Mouse (Mus musculus): ENCODE data around the gene Mospd3. TPM values are rescaled to one million over a fixed set of nuclear protein-coding genes. Genes with fewer than 3 reads are reported as not detected.

Mospd3 gene
- polyA plus RNA-seq, 1 experiment from 2014 or later: 66.9 TPM

DNA sequence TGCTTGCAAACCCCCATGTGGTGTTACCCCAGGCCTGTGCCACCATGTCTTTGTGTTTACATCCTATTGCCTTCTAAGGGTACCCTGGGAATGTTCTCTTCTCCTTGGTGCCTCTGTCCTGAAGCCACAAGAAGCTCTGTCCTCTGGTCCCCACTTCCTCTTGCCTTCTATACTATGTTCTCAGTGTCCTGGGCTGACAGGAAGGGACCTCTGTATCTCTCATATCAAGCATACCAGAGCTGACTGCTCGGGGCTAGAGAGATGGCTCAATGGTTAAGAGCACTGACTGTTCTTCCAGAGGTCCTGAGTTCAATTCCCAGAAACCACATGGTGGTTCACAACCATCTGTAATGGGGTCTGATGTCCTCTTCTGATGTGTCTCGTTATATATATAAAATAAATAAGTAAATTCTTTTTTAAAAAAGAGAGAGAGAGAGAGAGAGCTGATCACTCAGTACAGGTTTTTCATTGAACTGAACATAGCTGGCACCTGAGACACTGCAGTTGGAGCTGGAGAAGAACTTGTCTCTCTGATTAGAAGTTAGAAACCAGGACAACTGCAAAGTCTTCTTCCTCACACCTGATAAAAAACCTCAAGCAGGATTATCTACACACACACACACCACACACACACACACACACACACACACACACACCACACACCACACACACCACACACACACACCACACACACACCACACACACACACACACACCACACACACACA, 2.6 kb downstream of the Mospd3 start:
- 95% methylated on average over 2 of the region's 2 CpGs for WGBS
- Histone ChIP-seq H3K4me1 (peaks cover 30% of the 10 kb centered on the region), H3K4me2 (no peak overlapping the region), H3K9ac (replicated peaks) (no peak overlapping the region), H3K27ac (replicated peaks) (no peak overlapping the region), H3K36me3 (peaks cover 12% of the 10 kb centered on the region), H3K27me3 (replicated peaks) (no peaks in the 10 kb centered on the region), H3K4me3 (replicated peaks) (no peak overlapping the region), H3K9me3 (replicated peaks) (no peaks in the 10 kb centered on the region)
- ATAC-seq (ENCODE audit: low FRiP score): no peak

DNA sequence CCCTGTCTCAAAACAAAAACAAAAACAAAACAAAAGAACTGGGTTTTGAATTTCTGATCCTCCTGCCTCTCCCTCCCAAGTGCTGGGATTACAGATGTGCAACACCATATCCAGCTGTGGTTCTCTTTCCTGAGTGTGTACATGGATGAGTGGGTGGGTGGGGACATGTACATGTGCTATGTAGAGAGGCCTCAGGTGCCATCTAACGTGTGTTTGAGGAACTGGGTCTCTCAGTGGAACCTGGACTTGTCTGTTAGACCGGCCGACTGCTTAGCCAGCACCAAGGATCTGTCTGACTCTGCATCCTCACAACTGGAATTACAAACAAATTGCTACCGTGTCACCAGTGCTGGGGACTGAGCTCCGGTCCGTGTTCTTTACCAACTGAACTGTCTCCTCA, 3.2 kb downstream of the Mospd3 start:
- Histone ChIP-seq H3K9ac (replicated peaks) (no peak overlapping the region), H3K36me3 (peaks cover 12% of the 10 kb centered on the region)

DNA sequence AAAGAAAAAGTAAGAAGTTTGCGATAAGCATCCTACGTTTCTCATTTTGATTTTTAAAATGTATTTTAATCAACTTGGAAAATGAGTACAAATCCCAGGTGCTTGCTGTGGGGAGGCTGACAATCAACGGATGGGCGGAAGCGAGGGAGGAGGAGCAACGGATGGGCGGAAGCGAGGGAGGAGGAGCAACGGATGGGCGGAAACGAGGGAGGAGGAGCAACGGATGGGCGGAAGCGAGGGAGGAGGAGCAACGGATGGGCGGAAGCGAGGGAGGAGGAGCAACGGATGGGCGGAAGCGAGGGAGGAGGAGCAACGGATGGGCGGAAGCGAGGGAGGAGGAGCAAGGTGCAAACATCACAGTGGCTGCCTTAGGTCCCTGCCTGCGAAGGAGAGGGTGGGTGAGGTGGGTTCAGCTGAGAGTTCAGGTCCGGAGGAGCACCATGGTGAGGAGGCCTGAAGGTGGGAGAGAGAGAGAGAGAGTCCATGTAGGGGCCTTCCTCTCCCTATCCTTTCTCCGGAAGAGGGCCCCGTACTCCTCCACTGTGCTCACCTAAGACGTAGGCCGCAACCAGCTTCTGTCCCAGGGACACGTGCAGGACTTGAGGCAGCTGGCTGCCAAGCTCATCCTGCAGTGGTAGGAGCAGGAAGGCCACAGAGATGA, 4.1 kb downstream of the Mospd3 start:
- Histone ChIP-seq H3K36me3 (peaks cover 12% of the 10 kb centered on the region), H3K4me3 (replicated peaks) (0 out of 2 replicates have a peak overlapping the region, but pooled peaks have one; percentile 6), H3K9me3 (replicated peaks) (no peaks in the 10 kb centered on the region), H3K9ac (replicated peaks) (no peak overlapping the region), H3K27me3 (replicated peaks) (no peaks in the 10 kb centered on the region), H3K27ac (replicated peaks) (no peak overlapping the region), H3K4me2 (peak overlapping the region; percentile 45), H3K4me1 (peaks cover 22% of the 10 kb centered on the region)
- 28% methylated on average over 29 of the region's 30 CpGs for WGBS
- no peak for ATAC-seq (ENCODE audit: low FRiP score)

More for the DNA sequence above, 3.2 kb downstream of the Mospd3 start:
- WGBS: 97% methylated on average over 6 of the region's 6 CpGs
- no peaks in the 10 kb centered on the region for H3K9me3 ChIP-seq (replicated peaks)
- peaks cover 28% of the 10 kb centered on the region for H3K4me1 ChIP-seq
- H3K27ac ChIP-seq (replicated peaks): no peak overlapping the region
- H3K27me3 ChIP-seq (replicated peaks): no peaks in the 10 kb centered on the region
- no peak overlapping the region for H3K4me2 ChIP-seq
- H3K4me3 ChIP-seq (replicated peaks): no peak overlapping the region
- ATAC-seq (ENCODE audit: low FRiP score): no peak

DNA sequence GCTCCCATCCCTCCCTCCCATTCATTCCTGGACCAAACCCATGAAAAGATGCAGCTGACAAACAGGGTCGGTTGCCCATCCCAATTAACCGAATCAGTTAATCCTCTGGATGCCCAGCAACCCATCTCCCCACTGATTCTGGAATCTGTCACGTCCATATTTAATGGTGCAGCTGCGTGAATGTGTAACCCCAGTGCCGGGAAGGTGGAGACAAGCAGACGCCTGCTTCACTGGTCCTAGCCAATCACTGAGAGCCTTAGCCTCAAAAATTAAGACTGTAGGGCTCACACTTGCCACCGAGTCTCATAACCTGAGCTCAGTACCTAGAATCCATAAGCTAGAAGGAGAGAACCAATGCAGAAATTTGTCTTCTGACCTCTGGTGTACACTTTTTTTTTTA, 4.9 kb downstream of the Mospd3 start:
- Histone ChIP-seq H3K4me2 (no peak overlapping the region), H3K36me3 (peaks cover 12% of the 10 kb centered on the region), H3K27ac (replicated peaks) (no peak overlapping the region), H3K4me3 (replicated peaks) (no peak overlapping the region), H3K9ac (replicated peaks) (no peak overlapping the region), H3K27me3 (replicated peaks) (no peaks in the 10 kb centered on the region), H3K9me3 (replicated peaks) (no peaks in the 10 kb centered on the region), H3K4me1 (peaks cover 18% of the 10 kb centered on the region)
- no peak for ATAC-seq (ENCODE audit: low FRiP score)
- 73% methylated on average over 7 of the region's 7 CpGs for WGBS

DNA sequence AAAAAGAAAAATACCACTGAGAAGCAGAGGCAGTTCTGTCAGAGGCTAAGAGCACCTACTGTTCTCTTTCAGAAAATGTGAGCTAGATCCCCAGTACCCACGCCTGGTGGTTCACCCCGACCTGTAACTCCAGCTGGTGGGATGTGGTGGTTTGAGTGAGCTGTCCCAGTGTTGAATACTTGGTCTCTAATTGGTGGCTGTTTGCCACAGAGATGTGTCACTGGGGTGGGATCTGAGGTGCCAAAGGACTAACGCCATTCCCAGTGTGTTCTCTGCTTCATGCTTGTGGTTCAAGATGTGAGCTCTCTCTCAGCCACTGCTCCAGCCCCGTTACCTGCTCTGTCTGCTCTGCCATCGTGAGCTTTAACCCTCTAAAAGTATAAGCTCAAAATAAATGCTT, 10.4 kb downstream of the Mospd3 start:
- H3K27me3 ChIP-seq (replicated peaks): no peaks in the 10 kb centered on the region
- no peaks in the 10 kb centered on the region for H3K4me1 ChIP-seq
- H3K4me2 ChIP-seq: no peak overlapping the region
- H3K9me3 ChIP-seq (replicated peaks): no peaks in the 10 kb centered on the region
- 0 out of 2 replicates have a peak, but pooled peaks cover under 1% of the 10 kb centered on the region for H3K36me3 ChIP-seq
- ATAC-seq (ENCODE audit: low FRiP score): no peak
- no peak overlapping the region for H3K9ac ChIP-seq (replicated peaks)
- no peak overlapping the region for H3K4me3 ChIP-seq (replicated peaks)
- H3K27ac ChIP-seq (replicated peaks): no peak overlapping the region
- WGBS: 86% methylated on average over 5 of the region's 5 CpGs

DNA sequence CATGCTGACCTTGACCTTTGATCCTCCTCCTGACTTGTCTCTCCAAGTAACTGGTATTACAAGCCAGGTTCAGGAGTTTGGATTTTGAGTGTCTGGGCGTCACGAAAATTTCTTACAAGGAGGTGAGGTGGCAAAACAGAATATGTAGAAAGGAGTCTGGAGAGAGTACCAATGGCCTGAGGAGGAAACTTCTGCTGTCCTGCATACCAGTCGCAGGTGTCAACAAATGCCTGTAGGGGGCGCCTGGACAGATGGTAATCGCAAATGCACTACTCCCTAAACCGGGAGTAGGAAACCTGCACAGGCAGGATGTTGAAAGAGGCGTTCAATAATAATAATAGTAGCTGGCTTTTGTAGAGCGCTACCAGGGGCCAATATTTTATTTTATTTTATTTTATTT, 15.9 kb downstream of the Mospd3 start:
- no peak for ATAC-seq (ENCODE audit: low FRiP score)
- 35% methylated on average over 8 of the region's 8 CpGs for WGBS

DNA sequence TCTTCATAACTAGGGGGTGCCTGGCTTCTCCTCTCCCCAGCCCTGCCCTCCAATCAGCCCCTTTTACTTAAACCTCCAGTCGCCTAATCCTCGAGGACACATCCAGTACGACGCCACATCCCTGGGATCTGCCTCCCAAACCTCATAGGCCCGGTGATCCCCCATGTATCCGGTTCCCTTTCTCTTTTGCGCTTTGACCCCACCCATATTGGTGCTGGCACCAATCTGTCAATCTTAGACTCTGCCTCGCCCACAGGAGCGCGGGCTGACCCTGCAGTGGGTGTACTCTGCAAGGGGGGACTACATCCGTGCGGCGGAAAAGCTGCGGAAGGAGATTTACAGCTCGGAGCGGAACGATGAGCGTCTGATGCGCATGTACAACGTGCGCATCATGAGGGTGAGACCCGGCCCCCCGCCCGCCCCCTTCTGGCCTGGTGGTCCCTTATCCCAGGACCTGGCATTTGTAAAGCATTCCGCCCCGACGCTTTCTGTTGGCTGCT, 17.1 kb downstream of the Mospd3 start:
- H3K27me3 ChIP-seq (replicated peaks): no peaks in the 10 kb centered on the region
- peaks cover 17% of the 10 kb centered on the region for H3K4me1 ChIP-seq
- H3K4me2 ChIP-seq: peak overlapping the region; percentile 63
- 14% methylated on average over 27 of the region's 27 CpGs for WGBS
- H3K27ac ChIP-seq (replicated peaks): peak overlapping the region; percentile 82
- H3K36me3 ChIP-seq: no peaks in the 10 kb centered on the region
- ATAC-seq (ENCODE audit: low FRiP score): peak; percentile 89
- no peaks in the 10 kb centered on the region for H3K9me3 ChIP-seq (replicated peaks)
- peak overlapping the region; percentile 42 for H3K4me3 ChIP-seq (replicated peaks)
- peak overlapping the region; percentile 48 for H3K9ac ChIP-seq (replicated peaks)

More for the DNA sequence above, 15.9 kb downstream of the Mospd3 start:
- no peaks in the 10 kb centered on the region for H3K9me3 ChIP-seq (replicated peaks)
- peaks cover 17% of the 10 kb centered on the region for H3K4me1 ChIP-seq
- no peak overlapping the region for H3K27ac ChIP-seq (replicated peaks)
- no peak overlapping the region for H3K9ac ChIP-seq (replicated peaks)
- H3K4me2 ChIP-seq: no peak overlapping the region
- H3K4me3 ChIP-seq (replicated peaks): no peak overlapping the region
- no peaks in the 10 kb centered on the region for H3K27me3 ChIP-seq (replicated peaks)
- H3K36me3 ChIP-seq: no peaks in the 10 kb centered on the region

DNA sequence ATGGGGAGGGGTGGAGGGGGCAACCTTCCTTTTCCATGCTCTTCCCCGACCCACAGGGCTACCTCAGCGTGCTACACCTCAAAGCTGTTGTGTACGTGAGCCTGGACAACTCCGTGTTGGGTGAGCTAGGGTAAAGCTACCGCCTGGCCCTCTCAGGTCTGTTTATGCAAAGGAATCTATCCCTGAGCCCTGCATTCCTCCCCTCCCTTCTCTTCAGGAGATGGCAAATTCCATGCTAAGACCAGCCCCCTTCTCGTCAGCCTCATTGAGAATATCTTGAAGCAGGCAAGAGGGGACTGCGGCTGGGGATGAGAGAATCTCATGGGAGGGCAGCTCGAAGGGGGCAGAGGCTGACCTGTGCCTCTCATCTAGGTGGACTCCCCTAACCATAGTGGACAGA, 18.2 kb downstream of the Mospd3 start:
- no peaks in the 10 kb centered on the region for H3K9me3 ChIP-seq (replicated peaks)
- 48% methylated on average over 8 of the region's 8 CpGs for WGBS
- H3K27me3 ChIP-seq (replicated peaks): no peaks in the 10 kb centered on the region
- peaks cover 17% of the 10 kb centered on the region for H3K4me1 ChIP-seq
- H3K36me3 ChIP-seq: no peaks in the 10 kb centered on the region
- peak overlapping the region; percentile 82 for H3K27ac ChIP-seq (replicated peaks)
- peak overlapping the region; percentile 42; the same call in 1 of the 2 replicates for H3K4me3 ChIP-seq (replicated peaks)
- peak overlapping the region; percentile 48; the same call in 1 of the 2 replicates for H3K9ac ChIP-seq (replicated peaks)
- H3K4me2 ChIP-seq: peak overlapping the region; percentile 63
- no peak for ATAC-seq (ENCODE audit: low FRiP score)

DNA sequence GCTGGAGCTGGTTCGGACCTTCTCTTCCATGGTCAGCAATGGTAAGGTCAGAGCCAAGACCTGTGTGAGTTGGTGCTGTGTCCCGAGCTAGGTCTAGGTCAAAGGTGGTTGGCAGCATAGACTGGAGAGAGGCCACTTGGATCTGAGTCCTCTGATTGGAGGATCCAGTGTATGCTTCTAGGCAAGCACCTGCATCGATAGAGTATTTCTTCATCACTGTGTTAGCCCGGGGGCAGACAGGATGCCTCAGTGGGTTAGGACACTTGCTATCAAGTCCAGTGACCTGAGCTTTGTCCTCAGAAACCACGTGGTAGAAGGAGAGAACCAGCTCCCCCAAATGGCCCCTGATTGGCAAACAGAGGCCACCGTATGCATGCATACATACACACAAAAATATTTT, 20.6 kb downstream of the Mospd3 start:
- Histone ChIP-seq H3K4me3 (replicated peaks) (no peak overlapping the region), H3K27me3 (replicated peaks) (no peaks in the 10 kb centered on the region), H3K9me3 (replicated peaks) (no peaks in the 10 kb centered on the region), H3K9ac (replicated peaks) (no peak overlapping the region), H3K27ac (replicated peaks) (no peak overlapping the region), H3K4me2 (no peak overlapping the region), H3K4me1 (peaks cover 17% of the 10 kb centered on the region), H3K36me3 (no peaks in the 10 kb centered on the region)
- ATAC-seq (ENCODE audit: low FRiP score): no peak
- WGBS: 89% methylated on average over 6 of the region's 6 CpGs

DNA sequence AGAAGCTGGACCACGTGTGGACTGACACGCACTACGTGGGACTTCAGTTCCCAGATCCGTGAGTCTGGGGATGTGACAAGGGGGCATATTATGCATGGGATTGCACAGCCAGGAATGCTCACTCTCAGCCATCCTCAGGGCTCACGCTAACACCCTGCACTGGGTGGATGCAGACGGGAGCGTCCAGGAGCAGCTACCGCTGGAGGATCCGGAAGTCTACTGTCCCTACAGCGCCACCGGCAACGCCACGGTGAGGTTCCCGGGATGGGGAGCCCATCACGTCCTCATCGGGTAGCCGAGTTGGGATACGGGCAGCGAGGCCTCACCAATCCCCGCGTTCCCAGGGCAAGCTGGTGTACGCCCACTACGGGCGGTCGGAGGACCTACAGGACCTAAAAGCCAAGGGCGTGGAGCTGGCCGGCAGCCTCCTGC, 26.4 kb downstream of the Mospd3 start:
- ATAC-seq (ENCODE audit: low FRiP score): no peak
- 10% methylated on average over 27 of the region's 27 CpGs for WGBS

DNA sequence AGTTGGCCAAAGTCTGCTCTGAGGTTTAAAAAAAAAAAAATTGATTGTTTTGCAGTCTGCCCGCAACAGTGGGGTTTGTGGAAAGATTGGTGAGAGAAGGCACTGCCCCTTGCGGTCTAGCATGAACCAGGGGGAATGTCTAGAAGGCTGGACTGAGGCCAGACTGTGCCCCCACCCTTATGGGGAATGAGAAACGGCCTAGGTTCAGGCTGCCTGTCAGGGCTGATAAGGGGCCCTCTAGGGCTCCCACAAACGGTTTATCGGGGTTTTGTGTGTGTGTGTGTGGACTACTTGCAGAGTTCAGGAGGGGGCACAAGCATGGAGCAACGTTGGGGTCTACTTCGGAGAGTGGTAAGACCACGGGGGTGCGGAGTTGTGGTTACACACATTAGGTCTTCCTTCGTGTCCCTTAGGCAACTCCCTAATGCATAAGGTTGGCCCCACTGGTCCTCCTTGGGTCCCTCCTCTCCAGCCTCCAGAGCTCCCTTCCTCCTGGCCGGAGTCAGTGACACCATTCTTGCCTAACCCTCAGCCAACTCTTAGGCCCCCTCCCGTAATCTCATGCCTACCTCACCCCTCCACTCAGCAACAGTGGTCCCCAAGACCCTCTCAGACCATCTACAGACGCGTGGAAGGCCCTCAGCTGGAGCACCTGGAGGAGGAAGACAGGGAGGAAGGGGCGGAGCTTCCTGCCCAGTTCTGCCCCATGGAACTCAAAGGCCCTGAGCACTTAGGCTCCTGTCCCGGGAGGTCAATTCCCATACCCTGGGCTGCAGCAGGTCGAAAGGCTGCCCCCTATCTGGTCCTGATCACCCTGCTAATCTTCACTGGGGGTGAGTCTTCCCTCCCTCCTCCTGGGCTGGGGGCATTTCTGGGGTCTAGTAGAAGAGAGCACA, 29.9 kb downstream of the Mospd3 start:
- no peak overlapping the region for H3K4me3 ChIP-seq (replicated peaks)
- 0 out of 2 replicates have a peak, but pooled peaks cover 3% of the 10 kb centered on the region for H3K27me3 ChIP-seq (replicated peaks)
- no peak overlapping the region for H3K9ac ChIP-seq (replicated peaks)
- H3K36me3 ChIP-seq: peaks cover 7% of the 10 kb centered on the region
- peaks cover 8% of the 10 kb centered on the region; the same call in 1 of the 2 replicates for H3K4me1 ChIP-seq
- H3K27ac ChIP-seq (replicated peaks): no peak overlapping the region
- H3K9me3 ChIP-seq (replicated peaks): no peaks in the 10 kb centered on the region
- no peak for ATAC-seq (ENCODE audit: low FRiP score)
- no peak overlapping the region for H3K4me2 ChIP-seq
- WGBS: 83% methylated on average over 17 of the region's 17 CpGs

More for the DNA sequence above, 26.4 kb downstream of the Mospd3 start:
- H3K36me3 ChIP-seq: no peaks in the 10 kb centered on the region
- no peaks in the 10 kb centered on the region for H3K9me3 ChIP-seq (replicated peaks)
- H3K4me3 ChIP-seq (replicated peaks): peak overlapping the region; percentile 28
- no peaks in the 10 kb centered on the region for H3K27me3 ChIP-seq (replicated peaks)
- peak overlapping the region; percentile 60 for H3K4me2 ChIP-seq
- peak overlapping the region; percentile 23; the same call in 1 of the 2 replicates for H3K9ac ChIP-seq (replicated peaks)
- peaks cover 8% of the 10 kb centered on the region; the same call in 1 of the 2 replicates for H3K4me1 ChIP-seq
- 0 out of 2 replicates have a peak overlapping the region, but pooled peaks have one; percentile 18 for H3K27ac ChIP-seq (replicated peaks)

Data from neural tube, embryonic 15.5 days (tissue).